Mouse (Mus musculus) bone marrow, adult 2 months (tissue): Measurements from ENCODE around the gene Ttc26. TPM values are rescaled to one million over a fixed set of nuclear protein-coding genes. Genes with fewer than 3 reads are reported as not detected.
A peak's percentile ranks its signal among the peaks of the same experiment; 100 is the strongest.

ENCODE experiments used
- H3K27ac ChIP-seq: fragments of 200-500 bp; 2 replicates; pipeline ENCODE4 v1.5.1; 2012; ENCODE audit warnings: low read depth, mild to moderate bottlenecking, control low read depth, inconsistent platforms, low read length; ENCODE audit not compliant: control insufficient read depth, poor library complexity, insufficient read depth
- H3K4me1 ChIP-seq: fragments of 200-500 bp; 2 replicates; pipeline ENCODE4 v1.6.1; 2011; ENCODE audit warnings: low read length; ENCODE audit not compliant: control insufficient read depth, insufficient read depth
- H3K4me3 ChIP-seq: fragments of 200-500 bp; replicated peaks from 2 replicates; pipeline ENCODE3; 2011; ENCODE audit warnings: mild to moderate bottlenecking, low read depth, low read length, control low read depth; ENCODE audit not compliant: control insufficient read depth
- CTCF ChIP-seq: fragments of 200-500 bp; IDR thresholded peaks from 2 replicates; pipeline ENCODE4 v1.5.1; 2011; ENCODE audit warnings: low read length, control low read depth; ENCODE audit not compliant: control insufficient read depth, insufficient read depth
- POLR2A ChIP-seq: fragments of 200-500 bp; IDR thresholded peaks from 2 replicates; pipeline ENCODE4 v1.6.1; 2011; ENCODE audit warnings: low read depth, mild to moderate bottlenecking, control low read depth, low read length, borderline replicate concordance; ENCODE audit not compliant: control insufficient read depth
- WGBS: fragments of 180-500 bp; shearing (Covaris S2); methylation state at CpG from one replicate; pipeline ENCODE4 v1.1.7; 2018; 5-methylcytosine and 5-hydroxymethylcytosine counted together
- polyA plus RNA-seq: library from polyadenylated mRNA; stranded (reverse); fragments of >200 nt; gene quantifications from 2 replicates; pipeline ENCODE4 v1.2.4, GENCODE M21; 2011; ENCODE audit warnings: low replicate concordance; ENCODE audit not compliant: missing spikeins, insufficient read depth, insufficient read length

The Ttc26 gene
- polyA plus RNA-seq = 0.61 and 1.2 TPM in 2 replicates

- under 1% methylated on average over 26 of the region's 26 CpGs for whole genome bisulfite sequencing
Measured at GRCm38 (mm10) chr6:38381129-38381771, at the start of gene Ttc26. Ttc26 (plus strand) TSS chr6:38381469.

DNA sequence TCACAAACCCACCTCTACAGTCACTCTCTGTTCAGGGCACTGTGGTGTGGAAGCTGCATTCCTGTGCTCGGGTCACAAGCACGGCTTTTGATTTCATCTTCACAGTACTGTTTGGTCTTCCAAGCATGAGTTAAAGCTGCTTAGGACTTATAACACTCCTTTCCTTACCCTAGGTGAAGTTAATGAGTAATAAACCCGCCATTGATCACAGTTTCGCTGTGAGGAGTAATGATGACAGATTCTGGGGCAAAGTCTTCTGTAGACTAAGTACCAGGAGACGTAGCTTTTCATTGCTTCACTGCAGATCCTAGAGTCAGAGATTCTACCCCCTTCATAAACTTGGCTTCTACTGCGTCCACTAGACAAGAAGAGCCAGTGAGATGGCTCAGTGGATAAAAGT is 46.0 kb upstream of the Ttc26 start:
- Histone ChIP-seq H3K4me1 (no peaks in the 10 kb centered on the region; the same call in 1 of the 2 replicates), H3K4me3 (no peak overlapping the region), H3K27ac (no peak overlapping the region)
- 92% methylated on average over 6 of the region's 6 CpGs for WGBS
- no peak for TF ChIP-seq CTCF
- TF ChIP-seq POLR2A = no peak

More at GRCm38 (mm10) chr6:38381129-38381771, at the start of gene Ttc26:
- H3K4me1 ChIP-seq = no peaks in the 10 kb centered on the region
- TF ChIP-seq CTCF = no peak
- H3K4me3 ChIP-seq = peak within 1 kb of the TSS; percentile 73
- H3K27ac ChIP-seq = no peak within 1 kb of the TSS

- TF ChIP-seq POLR2A (no peak), CTCF (peak; percentile 41; the same call in 1 of the 2 replicates)
- Histone ChIP-seq H3K27ac (no peak overlapping the region), H3K4me1 (no peaks in the 10 kb centered on the region; the same call in 1 of the 2 replicates), H3K4me3 (no peak overlapping the region)
- WGBS = 90% methylated on average over 4 of the region's 4 CpGs
Measured at GRCm38 (mm10) chr6:38337166-38337705, 44.0 kb upstream of the Ttc26 start.

- no peak overlapping the region for H3K4me3 ChIP-seq
- H3K4me1 ChIP-seq = peaks cover 2% of the 10 kb centered on the region; the same call in 1 of the 2 replicates
- TF ChIP-seq POLR2A (no peak), CTCF (no peak)
- no peak overlapping the region for H3K27ac ChIP-seq
- 79% methylated on average over 6 of the region's 6 CpGs for WGBS
Measured at GRCm38 (mm10) chr6:38337951-38338350, 43.3 kb upstream of the Ttc26 start.

- no peak overlapping the region for H3K4me3 ChIP-seq
- peaks cover 4% of the 10 kb centered on the region for H3K4me1 ChIP-seq
- 70% methylated on average over 2 of the region's 2 CpGs for WGBS
- no peak for TF ChIP-seq CTCF
- no peak for TF ChIP-seq POLR2A
- no peak overlapping the region for H3K27ac ChIP-seq
Measured at GRCm38 (mm10) chr6:38339078-38339477, 42.2 kb upstream of the Ttc26 start.

- WGBS = 10% methylated on average over 11 of the region's 11 CpGs
- H3K4me1 ChIP-seq = peaks cover 7% of the 10 kb centered on the region
- H3K4me3 ChIP-seq = peak overlapping the region; percentile 59
- TF ChIP-seq POLR2A (no peak), CTCF (no peak)
- peak overlapping the region; percentile 92 for H3K27ac ChIP-seq
Measured at GRCm38 (mm10) chr6:38341751-38342665, 39.3 kb upstream of the Ttc26 start.

DNA sequence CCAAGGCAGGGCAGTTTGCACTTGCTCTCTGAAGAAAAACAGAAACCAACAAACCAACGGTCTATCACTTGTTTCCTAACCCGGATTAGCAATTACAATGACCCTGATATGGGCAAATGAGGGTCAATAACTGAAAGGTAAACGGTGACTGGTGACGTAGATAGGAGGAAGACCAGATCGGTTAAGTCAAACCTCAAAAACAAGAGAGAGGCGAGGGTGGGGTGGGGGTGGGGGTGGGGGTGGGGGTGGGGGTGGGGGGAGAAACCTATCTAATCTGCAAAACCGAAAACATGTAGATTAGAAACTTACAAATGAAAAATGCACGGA is 38.6 kb upstream of the Ttc26 start:
- peaks cover 7% of the 10 kb centered on the region for H3K4me1 ChIP-seq
- WGBS = 10% methylated on average over 8 of the region's 8 CpGs
- TF ChIP-seq POLR2A (no peak), CTCF (no peak)
- H3K27ac ChIP-seq = peak overlapping the region; percentile 92
- peak overlapping the region; percentile 59 for H3K4me3 ChIP-seq

DNA sequence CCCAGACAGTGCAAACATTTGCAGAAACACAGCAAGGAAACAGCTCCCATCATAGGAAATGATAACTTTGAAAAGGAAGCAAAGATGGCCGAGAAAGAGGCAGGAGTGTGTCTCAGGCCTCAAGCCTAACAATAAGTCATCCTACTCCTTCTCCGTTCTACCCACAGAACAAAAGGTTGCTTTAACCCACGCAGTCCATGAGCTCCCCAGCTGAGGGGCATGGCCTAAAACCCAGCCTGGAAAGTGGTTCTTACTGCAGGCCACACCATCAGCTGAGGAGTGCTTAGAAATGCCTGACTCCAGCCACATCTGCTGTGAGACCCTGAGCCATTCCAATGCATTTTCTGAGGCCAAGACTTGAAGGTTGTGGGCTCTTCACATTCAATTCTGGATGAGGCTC is 37.7 kb upstream of the Ttc26 start:
- H3K4me3 ChIP-seq = no peak overlapping the region
- 34% methylated on average over 3 of the region's 3 CpGs for WGBS
- H3K4me1 ChIP-seq = peaks cover 7% of the 10 kb centered on the region

More for the DNA sequence above, 37.7 kb upstream of the Ttc26 start:
- H3K27ac ChIP-seq = peak overlapping the region; percentile 47
- TF ChIP-seq CTCF (no peak), POLR2A (no peak)
